Mouse (Mus musculus) MEL (cell line): Measurements from ENCODE around the gene Dlgap1. TPM values are rescaled to one million over a fixed set of nuclear protein-coding genes. Genes with fewer than 3 reads are reported as not detected.

Experiments
- DNase-seq: peaks from one replicate; pipeline ENCODE4 v3.0.0; 2011; ENCODE audit warnings: low read depth, low spot score
- H3K27ac ChIP-seq: 2 replicates; pipeline ENCODE4 v1.5.1; 2012; ENCODE audit warnings: low read depth, mild to moderate bottlenecking, control low read depth, low read length, moderate library complexity; ENCODE audit not compliant: control insufficient read depth
- H3K27me3 ChIP-seq, 2 experiments: fragments of 150-350 bp in 1 of 2; sonication (generic) in 1 of 2; 2 replicates each; pipeline ENCODE4 v1.6.1; 2012; ENCODE audit warnings: low read length in 2 of 2, mild to moderate bottlenecking in 2 of 2, improper control_type of control experiment in 1 of 2, moderate library complexity in 1 of 2; ENCODE audit not compliant: insufficient read depth in 2 of 2, control insufficient read depth in 1 of 2
- H3K36me3 ChIP-seq, 2 experiments: 2 replicates each; pipeline ENCODE4 v1.6.1; 2012 to 2014; ENCODE audit warnings: low read length in 2 of 2, improper control_type of control experiment in 1 of 2, inconsistent platforms in 1 of 2, mild to moderate bottlenecking in 1 of 2; ENCODE audit not compliant: insufficient read depth in 2 of 2, control insufficient read depth in 1 of 2
- H3K4me1 ChIP-seq, 2 experiments: fragments of 150-350 bp in 1 of 2; sonication (generic) in 1 of 2; 2 replicates each; pipeline ENCODE4 v1.6.1; 2012; ENCODE audit warnings: low read length in 2 of 2, improper control_type of control experiment in 1 of 2, mild to moderate bottlenecking in 1 of 2; ENCODE audit not compliant: insufficient read depth in 2 of 2, control insufficient read depth in 1 of 2
- H3K4me3 ChIP-seq, 2 experiments: fragments of 150-350 bp in 1 of 2; sonication (generic) in 1 of 2; 2 replicates each; pipeline ENCODE4 v1.5.1; 2012; ENCODE audit warnings: low read depth in 2 of 2, low read length in 2 of 2, mild to moderate bottlenecking in 2 of 2, moderate library complexity in 2 of 2, control low read depth in 1 of 2, improper control_type of control experiment in 1 of 2; ENCODE audit not compliant: control insufficient read depth in 1 of 2, insufficient read depth in 1 of 2
- H3K79me2 ChIP-seq: 2 replicates; pipeline ENCODE4 v1.6.1; 2012; ENCODE audit warnings: mild to moderate bottlenecking, low read length, moderate library complexity; ENCODE audit not compliant: control insufficient read depth, poor library complexity, insufficient read depth
- H3K9ac ChIP-seq: 2 replicates; pipeline ENCODE4 v1.6.1; 2012; ENCODE audit warnings: low read depth, mild to moderate bottlenecking, control low read depth, low read length, moderate library complexity; ENCODE audit not compliant: control insufficient read depth, poor library complexity, severe bottlenecking
- H3K9me3 ChIP-seq: fragments of 150-350 bp; sonication (generic); replicated peaks from 2 replicates; pipeline ENCODE4 v1.6.1; 2012; ENCODE audit warnings: mild to moderate bottlenecking, low read length, improper control_type of control experiment, moderate library complexity; ENCODE audit not compliant: insufficient read depth
- BHLHE40 ChIP-seq: IDR thresholded peaks from 2 replicates; pipeline ENCODE4 v1.6.1; 2012; ENCODE audit warnings: low read depth, mild to moderate bottlenecking, inconsistent platforms, low read length, improper control_type of control experiment, borderline replicate concordance
- ETS1 ChIP-seq: IDR thresholded peaks from 2 replicates; pipeline ENCODE4 v1.6.1; 2012; ENCODE audit warnings: low read depth, mild to moderate bottlenecking, inconsistent platforms, low read length, improper control_type of control experiment, moderate library complexity
- GABPA ChIP-seq: IDR thresholded peaks from 2 replicates; pipeline ENCODE4 v1.6.1; 2012; ENCODE audit warnings: low read depth, mild to moderate bottlenecking, inconsistent platforms, low read length, improper control_type of control experiment, moderate library complexity
- KAT2A ChIP-seq: conservative IDR thresholded peaks from 2 replicates; pipeline ENCODE4 v1.6.1; 2012; ENCODE audit warnings: low read depth, low read length, improper control_type of control experiment, inconsistent platforms
- MXI1 ChIP-seq: IDR thresholded peaks from 2 replicates; pipeline ENCODE4 v1.6.1; 2011; ENCODE audit warnings: mild to moderate bottlenecking, low read depth, low read length, improper control_type of control experiment
- SIN3A ChIP-seq: IDR thresholded peaks from 2 replicates; pipeline ENCODE4 v1.6.1; 2012; ENCODE audit warnings: low read length, improper control_type of control experiment, inconsistent platforms
- TAL1 ChIP-seq: IDR thresholded peaks from 2 replicates; pipeline ENCODE4 v1.6.1; 2012; ENCODE audit warnings: mild to moderate bottlenecking, inconsistent platforms, low read length, moderate library complexity, mixed read lengths
- USF2 ChIP-seq, 2 experiments: IDR thresholded peaks; 2 replicates each; pipeline ENCODE4 v1.6.1; 2011 to 2012; ENCODE audit warnings: improper control_type of control experiment in 2 of 2, low read length in 2 of 2, borderline replicate concordance in 1 of 2, inconsistent platforms in 1 of 2, low read depth in 1 of 2, mild to moderate bottlenecking in 1 of 2; ENCODE audit not compliant: insufficient read depth in 1 of 2
- polyA plus RNA-seq, 2 experiments: library from polyadenylated mRNA; stranded (reverse) in 1 of 2; unstranded in 1 of 2; fragments of >175 nt in 1 of 2; fragments of >200 nt in 1 of 2; gene quantifications; 2 replicates each; pipeline versions ENCODE4 v1.2.1 to v1.2.4; 2012; ENCODE audit warnings: low replicate concordance in 2 of 2, low read depth in 1 of 2; ENCODE audit not compliant: insufficient read length in 2 of 2, insufficient read depth in 1 of 2, missing spikeins in 1 of 2
- total RNA-seq: library from RNA; depleted of rRNA; stranded (reverse); fragments of 300-350 nt; gene quantifications from 2 replicates; pipeline ENCODE4 v1.2.3, GENCODE M21; 2012

The Dlgap1 gene
- total and polyA plus RNA-seq, 3 experiments = 0.06 TPM; not detected in 2

GRCm38 (mm10) chr17:70613897-70614296 lies 645.0 kb downstream of the Dlgap1 start:
- no peaks in the 10 kb centered on the region for H3K9me3 ChIP-seq
- no peak for DNase-seq
- H3K4me1 ChIP-seq = no peaks in the 10 kb centered on the region; a peak in 1 of 4 replicates
- H3K79me2 ChIP-seq = no peaks in the 10 kb centered on the region
- H3K36me3 ChIP-seq = no peaks in the 10 kb centered on the region
- TF ChIP-seq USF2 (IDR thresholded peaks at IDR 0.05; ENCODE audit: borderline replicate concordance in 1 of 2, insufficient read depth in 1 of 2, low read depth in 1 of 2, low read length in 2 of 2) = no peak
- TF ChIP-seq ETS1 = peak; percentile 86
- TF ChIP-seq, all 39 proteins: peak for 1
- Histone ChIP-seq H3K27me3 (no peaks in the 10 kb centered on the region; a peak in 1 of 4 replicates), H3K27ac (no peak overlapping the region), H3K4me3 (peak overlapping the region in 1 of 2 experiments; percentile 19; a peak in 1 of 4 replicates), H3K9ac (no peak overlapping the region)

- Histone ChIP-seq H3K36me3 (no peaks in the 10 kb centered on the region), H3K9ac (no peak overlapping the region), H3K4me1 (no peaks in the 10 kb centered on the region; a peak in 1 of 4 replicates), H3K79me2 (no peaks in the 10 kb centered on the region), H3K27me3 (no peaks in the 10 kb centered on the region; a peak in 1 of 4 replicates), H3K4me3 (no peak overlapping the region), H3K9me3 (no peaks in the 10 kb centered on the region), H3K27ac (no peak overlapping the region)
- TF ChIP-seq BHLHE40 (no peak), SIN3A (no peak)
- no peak for DNase-seq
Measured at GRCm38 (mm10) chr17:70614407-70615060, 645.7 kb downstream of the Dlgap1 start.

- no peaks in the 10 kb centered on the region for H3K36me3 ChIP-seq
- no peak overlapping the region for H3K27ac ChIP-seq
- no peak for DNase-seq
- H3K4me3 ChIP-seq = no peak overlapping the region; a peak in 1 of 4 replicates
- H3K4me1 ChIP-seq = peaks cover 3% of the 10 kb centered on the region in 2 experiments; a peak in 2 of 4 replicates
- no peaks in the 10 kb centered on the region for H3K9me3 ChIP-seq
- H3K9ac ChIP-seq = no peak overlapping the region
- TF ChIP-seq GABPA (no peak), USF2 (IDR thresholded peaks at IDR 0.05; ENCODE audit: borderline replicate concordance in 1 of 2, insufficient read depth in 1 of 2, low read depth in 1 of 2, low read length in 2 of 2) (no peak), TAL1 (no peak), KAT2A (no peak), MXI1 (no peak), SIN3A (no peak), ETS1 (no peak)
- no peaks in the 10 kb centered on the region for H3K27me3 ChIP-seq
- no peaks in the 10 kb centered on the region for H3K79me2 ChIP-seq
Measured at GRCm38 (mm10) chr17:70622493-70622892, 653.6 kb downstream of the Dlgap1 start.
